Mouse (Mus musculus) granulocyte monocyte progenitor cell, adult 5-6 weeks (primary cell): ENCODE results near the gene Tcf12. TPM values are rescaled to one million over a fixed set of nuclear protein-coding genes. Genes with fewer than 3 reads are reported as not detected.

Experiments
- ATAC-seq: replicated peaks from 2 replicates; pipeline ENCODE4 v1.8.0; 2016; ENCODE audit warnings: mild to moderate bottlenecking, moderate TSS enrichment, inconsistent platforms; ENCODE audit not compliant: poor library complexity, severe bottlenecking
- total RNA-seq, 2 experiments: library from RNA; stranded (forward) in 1 of 2; stranded (reverse) in 1 of 2; fragments of 200-712, 200-1000 nt in 1 of 2; fragments of >200 nt in 1 of 2; fragmentation: Nextera tagmentation in 1 of 2; gene quantifications; 2 replicates each; pipeline ENCODE4 v1.2.3; 2014 to 2017

Tcf12 gene
- total RNA-seq, 2 experiments from 2014 or later = 38.5 to 79.8 TPM

DNA sequence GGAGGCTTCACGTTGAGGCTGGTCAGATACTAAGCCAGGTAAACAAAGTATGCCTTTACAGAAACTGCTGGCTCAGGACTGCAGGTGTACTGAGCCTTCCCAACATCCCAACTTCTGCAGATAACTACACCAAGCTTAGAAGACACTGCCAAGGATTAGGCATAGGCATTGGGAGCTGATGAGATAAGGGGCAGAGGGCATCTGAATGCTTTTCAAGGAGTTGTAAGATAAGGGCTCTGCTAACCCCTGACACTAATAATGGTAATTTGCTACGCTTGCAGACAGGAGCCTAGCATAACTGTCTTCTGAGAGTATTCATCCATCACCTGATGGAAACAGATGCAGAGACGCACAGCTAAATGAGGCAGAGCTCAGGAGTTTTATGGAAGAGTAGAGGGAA is 257.8 kb downstream of the Tcf12 start:
- no peak for ATAC-seq

DNA sequence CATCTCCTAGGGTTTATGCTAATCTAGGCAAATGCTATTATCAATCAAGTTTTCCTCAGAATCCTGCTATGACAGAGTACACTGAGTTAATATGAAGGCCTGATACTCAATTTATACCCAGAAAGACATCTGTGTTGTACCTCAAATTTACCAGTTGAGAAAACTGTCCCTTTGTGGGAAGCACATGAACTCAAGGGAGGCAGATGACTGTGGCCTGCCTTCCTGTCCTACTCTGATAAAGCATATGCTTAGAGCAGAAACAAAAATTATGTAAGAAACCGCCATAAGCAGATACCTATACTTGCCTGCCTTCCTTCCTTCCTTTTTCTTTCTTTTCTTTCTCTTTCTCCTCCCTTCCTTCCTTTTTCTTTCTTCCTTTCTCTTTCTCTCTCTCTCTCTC is 261.4 kb downstream of the Tcf12 start:
- ATAC-seq = no peak

- ATAC-seq = no peak
Observed at GRCm38 (mm10) chr9:71848392-71848791, 263.3 kb downstream of the Tcf12 start.

GRCm38 (mm10) chr9:71847921-71848320 is 263.8 kb downstream of the Tcf12 start:
- ATAC-seq = no peak

DNA sequence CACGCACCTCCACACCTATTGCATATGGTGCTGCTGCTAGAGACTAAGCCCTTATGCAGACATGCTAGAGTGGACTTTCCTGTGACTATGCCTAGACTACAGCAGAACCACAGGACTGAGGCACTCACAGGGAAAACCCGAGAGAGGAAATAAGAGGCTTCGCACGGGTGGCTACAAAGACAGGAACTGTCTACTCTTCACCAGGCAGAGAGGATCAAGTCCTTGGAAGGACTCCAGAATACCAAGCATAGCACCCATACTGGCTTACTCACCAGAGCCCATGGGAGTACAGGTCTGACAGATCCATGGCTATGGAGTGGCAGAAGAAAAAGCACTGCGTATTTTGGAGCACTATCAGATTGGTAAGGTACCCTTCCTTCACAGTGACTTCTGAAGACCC is 269.8 kb downstream of the Tcf12 start:
- no peak for ATAC-seq

DNA sequence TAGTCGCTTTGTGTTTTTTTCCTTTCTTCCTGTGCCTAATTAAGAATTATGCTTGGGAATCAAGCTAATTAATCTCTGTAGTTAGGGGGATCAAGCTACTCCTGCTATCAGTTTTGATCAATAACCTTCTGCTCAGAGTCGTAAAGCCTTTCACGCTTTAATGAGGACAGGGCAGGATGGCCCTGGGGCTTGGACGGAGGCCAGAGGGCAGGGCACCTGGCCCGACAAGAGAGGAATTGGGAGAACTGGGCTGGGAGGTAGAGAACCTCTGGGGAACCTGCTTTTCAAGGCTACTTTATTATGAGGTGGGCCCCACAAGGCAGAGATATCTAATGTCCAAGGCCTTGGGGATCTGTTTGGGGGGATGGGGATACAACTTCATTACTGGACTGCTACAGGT is 274.3 kb downstream of the Tcf12 start:
- ATAC-seq = no peak

- ATAC-seq = no peak
Observed at GRCm38 (mm10) chr9:71836366-71836765, 275.3 kb downstream of the Tcf12 start.

GRCm38 (mm10) chr9:71835203-71835815 is 276.4 kb downstream of the Tcf12 start:
- ATAC-seq = no peak

- ATAC-seq = peak; percentile 75
Observed at GRCm38 (mm10) chr9:71834707-71835106, 277.0 kb downstream of the Tcf12 start.

DNA sequence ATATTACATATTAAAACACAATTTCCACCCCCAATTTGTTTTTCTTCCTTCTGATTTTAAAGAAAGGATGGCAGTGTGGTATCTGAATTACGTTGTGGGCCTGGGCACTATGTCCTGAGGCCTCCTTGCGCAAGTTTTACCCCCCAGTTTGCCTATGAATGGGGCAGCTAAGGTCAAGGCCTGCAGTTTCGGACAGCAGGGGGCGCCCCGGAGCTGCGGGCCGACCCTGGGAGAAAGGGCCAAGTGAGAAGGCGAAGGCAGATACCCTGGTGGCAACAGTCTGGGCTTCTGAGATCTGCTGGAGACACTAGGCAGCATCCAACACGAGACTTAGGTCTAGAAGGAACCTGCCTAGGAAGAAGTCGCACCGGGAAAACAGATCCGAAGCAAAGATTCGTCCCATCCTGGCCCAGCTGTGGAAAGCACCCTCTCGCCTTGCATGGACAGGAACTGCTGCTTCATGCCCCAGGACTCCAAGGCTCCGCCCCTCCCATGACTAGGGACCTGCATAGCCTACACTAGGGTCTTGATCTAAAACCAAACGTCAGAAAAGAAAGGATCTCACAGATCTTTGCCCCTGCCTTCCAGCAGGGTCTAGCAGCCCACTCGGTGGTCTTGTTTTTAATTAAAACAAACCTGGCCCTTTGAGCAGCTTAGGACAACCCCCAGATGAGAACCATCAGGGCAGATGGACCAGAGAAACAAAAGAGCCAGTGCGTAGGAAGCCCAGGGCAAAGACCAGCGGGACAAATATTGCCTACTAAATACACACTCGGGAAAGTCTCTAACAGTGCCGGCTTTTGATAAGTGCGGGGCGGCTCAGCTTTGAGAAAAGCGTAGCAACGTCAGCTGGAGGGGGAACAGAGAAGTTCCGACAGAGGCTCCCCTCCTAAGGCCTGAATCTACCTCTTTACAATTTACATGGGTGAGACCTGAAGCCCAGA is 279.6 kb downstream of the Tcf12 start:
- ATAC-seq = peak; percentile 83

DNA sequence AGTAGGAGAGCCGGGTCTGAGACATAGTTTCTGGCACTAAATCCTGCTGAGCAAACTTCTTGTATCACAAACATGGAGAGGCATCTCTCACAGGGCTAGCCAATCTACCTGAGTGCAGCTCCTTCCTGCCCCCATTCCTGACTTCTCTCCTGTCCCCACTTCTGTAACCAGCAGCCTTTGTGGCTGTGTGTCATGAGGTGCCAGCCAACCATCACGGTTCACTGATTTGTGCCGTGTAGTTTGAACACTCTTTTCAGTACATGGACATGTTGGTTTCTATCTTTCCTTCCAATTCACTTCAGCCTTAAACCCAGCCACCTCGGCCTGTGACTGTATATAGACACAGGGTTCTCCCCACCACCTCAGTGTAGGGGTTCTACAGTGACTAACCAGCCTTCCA is 280.7 kb downstream of the Tcf12 start:
- ATAC-seq = no peak

- no peak for ATAC-seq
Observed at GRCm38 (mm10) chr9:71830365-71830764, 281.3 kb downstream of the Tcf12 start.

- ATAC-seq = no peak
Observed at GRCm38 (mm10) chr9:71829753-71830152, 281.9 kb downstream of the Tcf12 start.

GRCm38 (mm10) chr9:71829137-71829536 is 282.5 kb downstream of the Tcf12 start:
- ATAC-seq = no peak

GRCm38 (mm10) chr9:71827371-71827770 is 284.3 kb downstream of the Tcf12 start:
- no peak for ATAC-seq

DNA sequence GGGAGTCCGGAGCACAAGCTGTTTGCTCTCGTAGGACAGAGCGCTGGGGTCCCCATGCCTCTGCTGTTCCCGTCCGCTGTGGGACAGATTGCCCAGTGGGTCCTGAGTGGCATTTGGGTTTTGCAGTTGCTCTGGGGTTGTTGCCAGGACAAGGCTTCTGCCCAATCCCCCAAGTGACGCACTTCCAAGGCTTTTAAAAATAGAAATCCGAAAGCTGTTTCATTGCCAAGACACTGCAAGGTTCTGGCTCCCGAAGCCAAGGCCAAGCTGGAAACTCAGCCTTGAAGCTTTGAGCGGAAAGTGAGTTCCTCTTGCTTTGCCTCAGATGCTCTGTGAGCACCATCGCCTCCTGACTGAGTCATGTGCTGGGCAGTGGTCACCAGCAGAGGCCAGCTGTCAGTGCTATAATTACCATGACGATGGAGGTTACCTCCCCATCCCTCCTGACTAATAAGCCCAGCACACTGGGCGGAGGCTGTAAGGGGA is 285.6 kb downstream of the Tcf12 start:
- ATAC-seq = no peak

DNA sequence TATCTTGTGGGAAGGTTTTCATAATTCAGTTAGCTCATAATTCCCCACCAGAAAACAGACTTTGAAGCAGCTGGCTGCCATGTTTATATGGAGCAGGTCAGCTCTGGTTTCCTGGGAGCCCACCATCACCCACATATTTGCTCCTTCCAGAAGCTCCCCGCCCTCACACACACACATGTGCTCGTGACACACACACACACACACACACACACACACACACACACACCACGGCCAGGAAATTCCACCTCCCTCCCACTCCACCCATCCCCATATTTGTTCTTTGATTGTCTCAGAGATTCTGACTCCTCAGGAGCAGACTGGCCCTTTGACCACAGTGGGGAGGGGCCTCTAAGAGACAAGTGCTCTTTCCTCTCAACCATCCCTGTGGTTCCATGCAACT is 289.7 kb downstream of the Tcf12 start:
- ATAC-seq = no peak

GRCm38 (mm10) chr9:71818453-71818852 is 293.2 kb downstream of the Tcf12 start:
- no peak for ATAC-seq

DNA sequence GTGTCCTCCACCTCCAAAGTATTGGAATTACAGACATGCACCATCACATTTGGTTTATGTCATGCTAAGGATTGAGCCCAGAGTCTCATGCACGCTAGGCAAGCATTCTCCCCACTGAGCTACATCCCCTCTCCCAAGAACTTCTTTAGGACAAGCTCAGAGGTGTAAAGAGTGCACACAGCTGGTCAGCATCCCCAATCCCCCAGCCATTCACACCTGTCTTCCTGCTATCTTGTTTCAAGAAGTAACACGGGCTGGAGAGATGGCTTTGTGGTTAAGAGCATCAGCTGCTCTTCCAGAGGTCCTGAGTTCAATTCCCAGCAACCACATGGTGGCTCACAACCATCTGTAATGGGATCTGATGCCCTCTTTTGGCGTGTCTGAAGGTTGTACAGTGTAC is 295.6 kb downstream of the Tcf12 start:
- no peak for ATAC-seq

DNA sequence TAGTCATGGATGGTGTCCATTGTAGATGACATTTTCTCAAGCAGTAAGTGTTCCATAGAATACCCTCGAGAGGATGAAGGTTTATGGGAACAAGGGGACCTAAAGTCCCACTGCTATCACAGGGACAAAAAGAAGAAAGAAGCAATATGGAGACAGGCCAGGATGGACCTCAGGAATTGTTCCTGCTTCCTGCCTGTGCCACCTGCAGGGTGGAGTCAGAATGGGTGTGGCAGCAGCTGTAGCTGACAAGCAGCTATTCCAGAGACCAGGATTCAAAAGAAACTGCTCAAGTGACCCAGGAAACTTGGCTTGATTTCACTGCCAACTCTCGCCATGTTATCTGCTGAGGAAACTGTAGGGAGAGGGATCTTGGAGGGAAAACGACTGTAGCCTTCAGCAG is 298.1 kb downstream of the Tcf12 start:
- ATAC-seq = no peak

GRCm38 (mm10) chr9:71812914-71813313 is 298.8 kb downstream of the Tcf12 start:
- ATAC-seq = no peak

GRCm38 (mm10) chr9:71812402-71812801 is 299.3 kb downstream of the Tcf12 start:
- ATAC-seq = no peak
